Mouse (Mus musculus) heart, postnatal 14 days (tissue): ENCODE measurements around the gene Nrxn2. TPM values are rescaled to one million over a fixed set of nuclear protein-coding genes. Genes with fewer than 3 reads are reported as not detected.
A peak's percentile ranks its signal among the peaks of the same experiment; 100 is the strongest.

Source experiments
- DNase-seq, 2 experiments: peaks; one replicate each; pipeline ENCODE4 v3.0.0; 2021 to 2022
- intact Hi-C: fragments of 180-260 bp; cut with DNase I; formaldehyde crosslinking; loops from one replicate; pipeline ENCODE4 v1.15.1; 2025
- total RNA-seq, 2 experiments: library from RNA; stranded (reverse); gene quantifications; 2 replicates each; pipeline ENCODE4 v1.2.3; 2021

Gene Nrxn2
- total RNA-seq, 2 experiments from 2014 or later: 5.2 to 5.9 TPM

GRCm38 (mm10) chr19:6409936-6410335 is 8.6 kb upstream of the Nrxn2 start:
- intact Hi-C loops: no loop called here
- DNase-seq: no peak

DNA sequence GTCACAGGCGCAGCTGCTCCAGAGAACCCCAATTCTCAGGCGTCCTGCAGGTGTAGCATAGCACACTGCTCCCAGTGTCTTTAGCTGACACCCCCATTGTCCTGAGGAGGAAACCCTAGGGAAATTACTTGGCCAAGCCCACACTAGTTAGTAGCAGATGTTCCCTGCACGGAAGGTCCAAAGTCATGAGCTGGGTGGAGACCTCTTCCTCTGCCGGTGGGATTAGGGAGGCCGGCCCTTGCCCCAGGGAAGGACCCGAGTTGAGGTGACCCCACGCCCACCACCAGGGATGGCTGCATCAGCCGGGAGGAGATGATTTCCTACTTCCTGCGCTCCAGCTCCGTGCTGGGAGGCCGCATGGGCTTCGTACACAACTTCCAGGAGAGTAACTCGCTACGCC is 5.7 kb upstream of the Nrxn2 start:
- no peak for DNase-seq
- intact Hi-C loops: no loop called here

DNA sequence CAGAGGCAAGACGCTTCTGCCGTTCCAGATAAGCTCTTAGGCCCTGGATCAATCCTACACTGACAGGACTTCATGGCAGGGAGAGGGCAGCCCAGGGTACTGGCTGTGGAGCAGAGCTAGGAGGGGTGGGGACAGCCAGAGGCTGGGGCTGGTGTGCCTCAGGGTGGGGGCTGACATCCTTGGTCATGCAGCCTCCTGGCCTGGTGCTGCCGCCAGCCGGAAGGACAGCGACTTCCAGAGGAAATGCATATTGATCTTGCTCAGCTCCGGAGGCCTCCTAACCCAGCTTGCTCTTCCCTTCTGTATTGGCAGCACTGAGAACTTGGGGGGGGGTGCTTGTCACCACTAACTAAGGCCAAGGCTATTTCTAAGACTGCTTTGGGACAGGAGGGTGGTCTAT is 3.1 kb upstream of the Nrxn2 start:
- intact Hi-C loops: no loop called here
- DNase-seq: no peak

DNA sequence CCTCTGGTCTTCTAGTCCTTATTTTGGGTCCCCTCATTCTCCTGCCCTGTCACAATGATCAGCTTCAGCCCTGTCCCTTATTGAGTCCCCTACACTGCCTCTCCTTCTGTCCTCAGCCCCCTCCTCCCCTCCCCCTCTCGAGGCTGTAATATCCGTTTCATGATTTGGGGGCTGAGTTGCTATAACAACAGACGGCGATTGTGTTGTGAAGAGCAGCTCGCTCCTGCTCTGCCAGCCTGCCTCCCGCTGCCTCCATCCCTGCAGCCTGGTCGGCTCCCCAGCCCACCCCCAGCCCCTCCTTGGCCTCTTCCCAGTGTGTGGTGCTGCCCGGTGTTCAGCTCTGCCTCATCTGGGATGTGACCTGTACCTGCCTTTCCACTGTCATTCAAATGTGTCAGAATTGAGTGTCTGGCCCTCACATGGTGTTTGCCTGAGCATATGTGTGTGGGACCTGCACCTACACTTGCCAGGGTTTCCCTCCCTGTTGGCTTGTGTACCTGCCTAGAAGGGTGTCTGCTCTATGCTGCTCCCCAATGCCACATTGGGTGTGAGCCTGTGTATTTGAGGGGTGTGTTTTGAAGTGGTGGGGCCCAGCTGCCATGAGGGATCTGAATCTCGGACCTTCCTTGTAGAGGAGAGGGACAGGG is 2.3 kb upstream of the Nrxn2 start:
- DNase-seq: no peak
- intact Hi-C loops: no loop called here

- DNase-seq: no peak
These were observed 1.4 kb upstream of the Nrxn2 start for GRCm38 (mm10) chr19:6416894-6417761.

DNA sequence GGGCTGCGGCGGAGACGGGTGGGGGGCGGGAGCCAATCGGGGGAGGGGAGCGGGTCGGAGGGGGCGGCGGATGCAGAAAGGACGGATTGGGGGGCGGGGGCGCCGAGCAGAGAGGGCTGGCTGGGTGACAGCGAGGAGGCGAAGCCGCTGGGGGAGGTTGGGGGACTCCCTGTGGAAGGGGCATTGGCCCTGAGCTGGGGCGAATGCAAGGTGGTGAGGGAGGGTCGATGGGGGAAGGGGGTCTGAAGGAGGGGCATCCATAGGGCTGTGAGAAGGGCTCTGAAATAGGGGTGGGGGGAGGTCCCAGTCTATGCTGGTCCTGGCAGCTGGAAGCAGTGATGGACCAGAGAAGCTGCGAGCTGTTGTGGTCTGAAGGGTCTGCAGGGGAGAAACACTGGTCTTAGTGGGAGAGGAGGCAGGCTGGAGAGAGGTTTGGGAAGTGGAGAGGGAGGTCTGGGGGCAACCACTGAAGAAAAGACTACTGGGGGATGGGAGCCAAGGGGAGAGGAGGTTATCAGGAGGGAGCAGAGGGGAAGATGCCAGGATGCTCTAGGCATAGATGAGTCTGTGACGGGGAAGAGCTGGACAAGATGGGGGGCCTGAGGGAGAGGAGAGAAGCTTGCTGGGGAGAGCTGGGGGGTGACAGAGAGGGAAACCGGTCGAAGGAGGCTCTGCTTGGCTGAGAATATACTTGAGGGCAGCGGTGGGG is 607 bp downstream of the Nrxn2 start:
- intact Hi-C loops: loop anchor here (1.0 kb wide), 1 partner anchor 33 kb away; no protein-coding TSS in a partner anchor
- no peak for DNase-seq

More at GRCm38 (mm10) chr19:6416894-6417761, 1.4 kb upstream of the Nrxn2 start:
- intact Hi-C loops: no loop called here

GRCm38 (mm10) chr19:6419805-6420310 is 1.3 kb downstream of the Nrxn2 start:
- intact Hi-C loops: no loop called here
- DNase-seq: no peak

GRCm38 (mm10) chr19:6420481-6421210 is 2.1 kb downstream of the Nrxn2 start:
- intact Hi-C loops: no loop called here
- no peak for DNase-seq

DNA sequence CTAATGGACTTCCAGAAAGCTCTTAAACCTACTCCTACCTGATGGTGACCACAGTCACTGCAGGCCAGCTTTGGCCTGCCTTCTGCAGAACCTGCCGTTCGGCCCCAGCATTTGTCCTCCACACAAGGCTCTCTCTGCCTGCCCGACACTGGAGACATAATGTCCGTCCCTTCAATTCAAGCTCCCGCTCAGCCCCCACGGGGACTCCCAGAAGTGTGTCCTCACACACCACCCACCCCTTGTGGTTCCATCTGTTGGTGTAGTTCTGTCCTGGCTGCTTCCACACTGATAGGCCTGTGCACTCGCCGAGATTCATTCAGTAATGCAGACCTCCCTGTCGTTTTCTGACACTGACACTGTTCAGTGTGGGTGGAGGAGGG is 2.7 kb downstream of the Nrxn2 start:
- no peak for DNase-seq
- intact Hi-C loops: no loop called here

DNA sequence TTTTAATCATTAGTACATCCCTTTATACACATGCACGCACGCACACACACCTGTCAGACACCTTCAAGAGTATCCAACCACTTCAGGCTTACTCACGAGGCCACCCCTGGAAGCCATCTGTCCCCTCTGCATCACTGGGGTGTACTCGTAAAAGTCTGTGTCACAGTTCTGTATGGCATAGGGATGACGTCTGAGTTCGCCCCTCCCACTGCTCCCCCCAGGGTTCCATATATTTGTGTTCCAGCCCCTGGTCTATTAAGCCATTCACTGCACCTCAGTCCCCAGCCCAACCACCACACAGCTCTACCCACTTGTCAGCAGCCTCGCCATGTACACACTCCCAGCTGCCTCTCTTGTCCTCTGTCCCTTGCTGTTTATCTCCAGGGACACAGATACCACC is 3.5 kb downstream of the Nrxn2 start:
- DNase-seq: no peak
- intact Hi-C loops: no loop called here

DNA sequence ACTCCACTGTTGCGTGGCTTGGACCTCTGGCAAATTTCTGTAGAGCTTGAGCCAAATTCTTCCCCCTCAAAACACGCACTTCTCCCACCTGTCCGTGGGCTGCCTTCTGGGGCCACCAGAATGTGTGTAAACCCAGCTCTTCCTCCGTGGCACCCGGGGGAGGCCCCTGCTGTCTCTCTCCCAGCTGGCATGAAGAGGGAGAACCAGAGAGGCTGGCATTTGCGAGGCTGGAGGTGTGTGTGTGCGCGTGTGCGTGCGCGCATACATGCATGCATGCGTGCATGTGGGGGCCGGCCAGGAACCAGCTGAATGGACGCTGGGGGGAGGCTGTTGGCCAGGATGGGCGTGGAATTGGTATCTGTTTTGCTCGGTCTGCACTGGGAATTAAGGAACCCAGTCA is 4.7 kb downstream of the Nrxn2 start:
- DNase-seq: no peak
- intact Hi-C loops: no loop called here

- no peak for DNase-seq
- intact Hi-C loops: no loop called here
These were observed 5.8 kb downstream of the Nrxn2 start for GRCm38 (mm10) chr19:6424137-6424881.

DNA sequence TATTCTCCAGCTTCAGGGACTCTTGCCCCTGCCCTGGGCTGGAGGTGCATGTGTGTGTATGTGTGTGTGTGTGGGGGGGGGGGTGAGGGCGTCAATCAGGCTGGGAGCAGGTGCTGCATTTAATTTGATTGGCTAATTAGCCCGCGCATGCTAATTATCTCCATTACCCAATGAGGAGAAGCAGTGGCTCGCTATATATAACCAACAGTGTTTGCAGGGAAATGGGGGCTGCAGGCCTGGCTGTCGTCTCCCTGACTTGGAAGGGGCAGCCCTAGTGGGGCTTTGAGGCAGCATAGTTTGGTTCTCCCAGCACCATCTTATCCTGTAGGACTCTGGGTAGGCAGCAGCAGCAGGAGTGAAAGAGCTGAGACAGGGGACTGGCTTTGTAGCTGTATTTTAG is 7.1 kb downstream of the Nrxn2 start:
- intact Hi-C loops: no loop called here
- DNase-seq: no peak

DNA sequence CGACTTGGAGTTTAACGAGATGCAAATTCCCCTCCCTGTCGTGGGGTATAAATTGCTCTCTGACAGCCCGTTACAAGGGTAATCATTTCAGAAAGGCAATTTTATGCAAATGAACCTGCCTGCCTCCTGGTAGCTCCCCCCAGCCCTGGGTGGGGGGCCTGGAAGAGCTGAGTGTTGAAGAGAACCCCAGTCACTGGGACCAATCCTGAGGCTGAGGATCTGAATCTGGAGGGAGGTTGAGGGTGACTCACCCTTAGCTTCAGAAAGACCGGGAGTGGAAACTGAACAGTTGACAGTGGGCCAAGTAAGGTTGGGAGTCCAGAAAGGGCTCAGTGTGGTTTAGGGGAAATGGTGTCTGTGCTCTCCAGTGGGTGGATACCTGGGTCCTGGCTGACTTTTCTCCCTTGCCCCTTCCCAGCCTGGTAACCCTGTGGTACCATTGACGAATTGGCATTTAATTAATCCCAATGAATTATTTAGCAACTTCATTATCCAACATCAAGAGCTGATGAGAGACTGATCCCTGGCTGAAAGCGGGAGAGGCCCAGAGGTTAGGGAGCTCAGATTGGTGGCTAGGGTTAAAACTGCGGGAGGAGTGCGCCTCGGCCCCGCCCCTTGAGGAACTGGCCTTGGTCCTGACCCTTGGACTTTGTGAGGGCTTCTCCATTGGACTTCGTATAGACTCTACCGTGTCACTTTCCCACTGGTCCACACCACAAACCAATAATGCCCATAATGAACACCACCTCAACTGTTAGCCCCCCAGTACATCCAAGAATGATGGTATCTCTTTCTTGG is 8.4 kb downstream of the Nrxn2 start:
- peak; percentile 54 to 70 for DNase-seq
- intact Hi-C loops: no loop called here

DNA sequence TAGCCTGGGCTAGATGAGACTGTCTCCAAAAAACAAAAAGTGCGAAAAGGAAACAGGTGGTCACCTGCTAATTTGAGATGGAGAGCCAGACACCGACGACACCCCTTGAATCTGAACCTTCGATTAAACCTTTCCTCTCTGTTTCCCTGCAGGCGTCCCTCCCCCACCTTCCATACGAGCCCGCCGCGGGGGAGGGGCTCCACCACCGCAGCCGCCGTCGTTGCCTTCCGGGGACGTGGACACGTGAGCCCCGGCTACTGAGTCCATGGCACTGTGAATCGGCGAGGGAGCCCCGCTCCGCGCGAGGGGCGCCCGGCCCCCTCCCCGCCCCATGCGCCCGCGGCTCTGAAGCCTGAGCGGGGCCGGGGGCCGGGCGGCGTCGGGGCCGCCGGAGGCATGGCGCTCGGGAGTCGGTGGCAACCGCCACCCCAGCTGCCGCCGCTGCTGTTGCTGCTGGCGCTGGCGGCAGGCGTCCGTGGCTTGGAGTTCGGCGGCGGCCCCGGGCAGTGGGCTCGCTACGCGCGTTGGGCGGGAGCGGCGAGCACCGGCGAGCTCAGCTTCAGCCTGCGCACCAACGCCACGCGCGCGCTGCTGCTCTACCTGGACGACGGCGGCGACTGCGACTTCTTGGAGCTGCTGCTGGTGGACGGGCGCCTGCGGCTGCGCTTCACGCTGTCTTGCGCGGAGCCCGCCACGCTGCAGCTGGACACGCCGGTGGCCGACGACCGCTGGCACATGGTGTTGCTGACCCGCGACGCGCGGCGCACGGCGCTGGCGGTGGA is 9.3 kb downstream of the Nrxn2 start:
- DNase-seq: peak; percentile 55 to 59
- intact Hi-C loops: no loop called here

DNA sequence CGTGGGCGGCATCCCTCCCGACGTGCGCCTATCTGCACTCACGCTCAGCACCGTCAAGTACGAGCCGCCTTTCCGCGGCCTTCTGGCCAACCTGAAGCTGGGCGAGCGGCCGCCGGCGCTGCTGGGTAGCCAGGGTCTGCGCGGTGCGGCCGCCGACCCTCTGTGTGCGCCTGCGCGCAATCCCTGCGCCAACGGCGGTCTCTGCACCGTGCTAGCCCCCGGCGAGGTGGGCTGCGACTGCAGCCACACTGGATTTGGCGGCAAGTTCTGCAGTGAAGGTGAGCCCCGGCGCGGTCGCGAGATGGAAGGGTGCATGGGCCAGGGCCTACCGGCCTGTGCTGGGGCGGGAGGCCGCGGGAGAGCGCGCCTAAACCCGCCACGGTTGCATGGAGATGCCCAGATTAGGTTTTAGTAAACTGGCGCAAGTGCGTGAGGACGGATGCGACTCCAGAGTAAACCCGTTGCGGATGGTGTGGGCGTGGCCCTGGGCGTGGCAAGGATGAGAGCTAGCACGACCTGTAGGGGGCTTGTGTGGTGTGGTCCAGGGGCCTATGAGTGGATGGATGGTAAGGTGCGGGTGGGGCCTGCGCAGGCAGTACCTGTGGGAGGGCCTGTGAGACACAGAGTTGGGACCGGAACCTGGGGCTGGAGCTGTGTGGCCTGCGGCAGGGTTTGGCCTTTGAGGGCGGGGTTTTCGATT is 10.1 kb downstream of the Nrxn2 start:
- intact Hi-C loops: no loop called here
- no peak for DNase-seq

- no peak for DNase-seq
- intact Hi-C loops: no loop called here
These were observed 24.5 kb downstream of the Nrxn2 start for GRCm38 (mm10) chr19:6443016-6443415.
